Mouse (Mus musculus): ENCODE results near the gene C87414.
"Not testable (repeated sequence)": the region's sequence is repeated elsewhere in the genome, so short reads cannot be mapped to it uniquely, and the experiment has no call there.

The C87414 gene

GRCm38 (mm10) chr5:93671451-93671850 is at the start of gene C87414:
Gene C87414 (minus strand): TSS chr5:93671551.
- in situ Hi-C loops (cut with MboI, MseI), result not testable (repeated sequence)

- in situ Hi-C loops (cut with MboI, MseI), result not testable (repeated sequence)
These were observed 13.3 kb upstream of the C87414 start for GRCm38 (mm10) chr5:93684661-93685060.

All from T-helper 1 cell (primary cell).